Mouse (Mus musculus) hindbrain, postnatal 0 days (tissue): ENCODE measurements around the gene Ppp1r1b. TPM values are rescaled to one million over a fixed set of nuclear protein-coding genes. Genes with fewer than 3 reads are reported as not detected.
A peak's percentile ranks its signal among the peaks of the same experiment; 100 is the strongest.

Experiments used
- ATAC-seq: fragments of 200-750 bp; cut with Nextera tagmentation; 2 replicates; pipeline ENCODE4 v1.8.0; 2017; ENCODE audit warnings: mild to moderate bottlenecking, moderate TSS enrichment, moderate library complexity
- DNase-seq: peaks from one replicate; pipeline ENCODE4 v3.0.0-alpha.2; 2015; ENCODE audit warnings: low spot score
- H3K27ac ChIP-seq: fragments of 300-500 bp; sonication (generic); 2 replicates; pipeline ENCODE4 v1.5.1; 2014; ENCODE audit warnings: mild to moderate bottlenecking
- H3K27me3 ChIP-seq: fragments of 300-500 bp; sonication (generic); 2 replicates; pipeline ENCODE4 v1.6.1; 2014; ENCODE audit warnings: low read length, mixed read lengths; ENCODE audit not compliant: insufficient read depth
- H3K36me3 ChIP-seq: fragments of 300-500 bp; sonication (generic); 2 replicates; pipeline ENCODE4 v1.6.1; 2014; ENCODE audit warnings: low read length, mixed read lengths; ENCODE audit not compliant: insufficient read depth
- H3K4me1 ChIP-seq: fragments of 300-500 bp; sonication (generic); 2 replicates; pipeline ENCODE4 v1.6.1; 2014; ENCODE audit warnings: antibody characterized with exemption, low read length, mixed read lengths; ENCODE audit not compliant: insufficient read depth
- H3K4me2 ChIP-seq: fragments of 300-500 bp; sonication (generic); 2 replicates; pipeline ENCODE4 v1.6.1; 2014; ENCODE audit warnings: low read depth, mild to moderate bottlenecking, low read length, moderate library complexity, mixed read lengths
- H3K4me3 ChIP-seq: fragments of 300-500 bp; sonication (generic); 2 replicates; pipeline ENCODE4 v1.5.1; 2014; ENCODE audit warnings: low read length
- H3K9ac ChIP-seq: fragments of 300-500 bp; sonication (generic); replicated peaks from 2 replicates; pipeline ENCODE4 v1.6.1; 2014; ENCODE audit warnings: mild to moderate bottlenecking, low read length, moderate library complexity, mixed read lengths
- H3K9me3 ChIP-seq: fragments of 300-500 bp; sonication (generic); 2 replicates; pipeline ENCODE4 v1.6.1; 2016; ENCODE audit warnings: low read length, mixed read lengths
- CTCF ChIP-seq: IDR thresholded peaks from 2 replicates; pipeline ENCODE4 v1.5.1; 2016; ENCODE audit warnings: antibody characterized with exemption, control low read depth, low read depth
- WGBS: fragments of 180-500 bp; shearing (Covaris S2); extraction: QIAGEN DNeasy Blood & Tissue Kit; methylation state at CpG from one replicate; pipeline ENCODE4 v1.1.7; 2014; 5-methylcytosine and 5-hydroxymethylcytosine counted together
- polyA plus RNA-seq: library from polyadenylated mRNA; unstranded; fragments of >200 nt; fragmentation: Nextera tagmentation; extraction: Ambion mirVana; gene quantifications from 2 replicates; pipeline ENCODE4 v1.2.1, GENCODE M21; 2015
- total RNA-seq: library from RNA; depleted of rRNA; stranded (reverse); fragments of >200 nt; gene quantifications from 2 replicates; pipeline ENCODE4 v1.2.3, GENCODE M21; 2014; rRNA removed

The Ppp1r1b gene
- total RNA-seq (1.3 and 3.5 TPM in 2 replicates), polyA plus RNA-seq (18.0 and 19.1 TPM in 2 replicates)

DNA sequence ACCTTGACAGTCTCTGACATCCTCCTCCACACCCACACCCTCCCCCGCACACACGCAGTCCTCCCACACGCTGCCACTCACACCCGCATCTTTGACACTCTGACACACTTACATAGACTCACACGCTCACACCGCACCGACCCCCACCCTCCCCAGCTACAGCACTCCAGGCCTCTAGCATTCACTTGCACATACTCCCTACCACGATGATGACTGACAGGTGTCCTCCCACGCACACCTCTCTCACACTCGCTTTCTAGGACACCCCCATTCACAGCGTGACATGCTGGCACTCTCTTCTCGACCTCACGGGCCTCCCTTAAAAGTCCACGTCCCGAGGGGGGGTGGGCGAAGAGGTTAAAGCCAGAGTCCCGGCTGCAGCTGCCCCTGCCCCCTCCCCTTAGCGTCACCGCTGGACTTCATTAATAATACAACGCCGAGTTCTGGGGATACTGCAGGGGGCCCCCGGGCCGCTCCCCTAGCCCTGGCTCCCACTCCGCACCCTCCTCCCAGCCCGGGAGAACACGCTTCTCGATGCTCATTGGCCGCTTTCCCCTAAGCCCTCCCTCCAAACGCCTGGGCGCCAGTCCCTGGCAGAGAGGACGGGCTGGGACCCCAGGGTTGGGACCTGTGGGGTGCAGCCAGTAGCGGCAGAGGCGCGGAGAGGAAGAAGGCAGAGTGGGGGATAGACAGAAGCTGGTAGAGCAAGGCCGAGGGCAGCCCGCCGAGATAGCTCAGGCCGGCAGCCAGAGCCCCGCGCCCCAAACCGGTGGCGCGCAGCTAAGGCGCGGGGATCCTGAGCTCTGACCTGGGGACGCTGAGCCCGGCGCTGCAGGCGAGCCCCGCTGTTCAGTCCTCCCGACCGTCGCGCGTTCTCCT, at the start of gene Ppp1r1b:
TSS of gene Ppp1r1b (plus strand) at position 322 of the 879 bp plus-strand sequence.
- Histone ChIP-seq H3K4me1 (peaks cover 10% of the 10 kb centered on the region; the same call in 1 of the 2 replicates), H3K4me3 (peak within 1 kb of the TSS; percentile 53), H3K9me3 (no peaks in the 10 kb centered on the region), H3K36me3 (no peaks in the 10 kb centered on the region), H3K27me3 (peaks cover 30% of the 10 kb centered on the region), H3K9ac (peak within 1 kb of the TSS; percentile 55), H3K27ac (no peak within 1 kb of the TSS), H3K4me2 (peak within 1 kb of the TSS; percentile 94)
- under 1% methylated on average over 55 of the region's 55 CpGs for WGBS
- ATAC-seq = peak; percentile 56; the same call in 1 of the 2 replicates
- DNase-seq = peak; percentile 62
- no peak for TF ChIP-seq CTCF

- Histone ChIP-seq H3K36me3 (no peaks in the 10 kb centered on the region), H3K4me2 (no peak overlapping the region), H3K4me3 (no peak overlapping the region), H3K4me1 (peaks cover 26% of the 10 kb centered on the region), H3K27me3 (no peaks in the 10 kb centered on the region), H3K9me3 (no peaks in the 10 kb centered on the region), H3K27ac (no peak overlapping the region), H3K9ac (no peak overlapping the region)
- DNase-seq (peak; percentile 49), ATAC-seq (no peak)
- 7% methylated on average over 10 of the region's 10 CpGs for WGBS
- no peak for TF ChIP-seq CTCF
These were observed 49.6 kb upstream of the Ppp1r1b start for GRCm38 (mm10) chr11:98298484-98299205.

DNA sequence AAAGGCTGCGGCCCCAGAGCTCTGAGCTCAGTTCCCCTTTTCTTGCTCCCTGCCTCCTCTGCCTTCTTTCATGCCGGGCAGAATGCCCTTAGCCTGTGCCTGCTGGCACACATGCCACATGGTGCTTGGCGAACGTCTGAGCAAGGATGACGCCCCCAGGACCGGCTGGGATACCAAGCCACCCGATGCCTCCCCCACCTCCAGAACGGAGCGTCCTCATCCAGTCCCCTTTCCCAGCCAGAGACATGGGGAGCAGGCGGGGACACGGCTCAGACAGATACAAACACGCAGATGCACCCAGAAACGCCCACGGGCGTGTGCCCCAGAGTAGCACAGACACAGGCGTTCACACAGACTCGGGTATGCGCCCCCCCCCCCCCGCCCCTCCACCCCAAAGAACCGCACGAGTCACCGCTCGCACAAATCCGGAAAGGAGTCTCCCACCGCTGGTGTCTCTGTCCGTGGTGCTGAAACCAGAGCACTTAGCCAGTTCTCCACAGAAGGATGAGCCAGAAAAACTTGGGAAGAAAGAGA, 34.3 kb upstream of the Ppp1r1b start:
- H3K27ac ChIP-seq = no peak overlapping the region
- under 1% methylated on average over 26 of the region's 26 CpGs for WGBS
- no peaks in the 10 kb centered on the region for H3K9me3 ChIP-seq
- no peak for TF ChIP-seq CTCF
- H3K9ac ChIP-seq = no peak overlapping the region
- H3K36me3 ChIP-seq = no peaks in the 10 kb centered on the region
- H3K4me3 ChIP-seq = peak overlapping the region; percentile 14
- H3K27me3 ChIP-seq = peaks cover 33% of the 10 kb centered on the region
- 0 out of 2 replicates have a peak, but pooled peaks have one; percentile 35 for ATAC-seq
- peaks cover 8% of the 10 kb centered on the region; the same call in 1 of the 2 replicates for H3K4me1 ChIP-seq
- peak overlapping the region; percentile 21 for H3K4me2 ChIP-seq
- peak; percentile 73 for DNase-seq

- WGBS = 5% methylated on average over 7 of the region's 7 CpGs
These were observed 30.7 kb upstream of the Ppp1r1b start for GRCm38 (mm10) chr11:98317479-98317878.

GRCm38 (mm10) chr11:98318421-98319116, 29.6 kb upstream of the Ppp1r1b start:
- peak overlapping the region; percentile 25 for H3K4me2 ChIP-seq
- ATAC-seq (no peak), DNase-seq (no peak)
- no peak overlapping the region for H3K4me3 ChIP-seq
- no peaks in the 10 kb centered on the region for H3K9me3 ChIP-seq
- WGBS = 2% methylated on average over 14 of the region's 14 CpGs
- H3K4me1 ChIP-seq = peaks cover 13% of the 10 kb centered on the region; the same call in 1 of the 2 replicates
- peak overlapping the region; percentile 48 for H3K27ac ChIP-seq
- no peak for TF ChIP-seq CTCF
- H3K27me3 ChIP-seq = peaks cover 47% of the 10 kb centered on the region
- no peak overlapping the region for H3K9ac ChIP-seq
- no peaks in the 10 kb centered on the region for H3K36me3 ChIP-seq

More at GRCm38 (mm10) chr11:98317479-98317878, 30.7 kb upstream of the Ppp1r1b start:
- no peak overlapping the region for H3K9ac ChIP-seq
- DNase-seq = no peak
- no peak for ATAC-seq
- no peak overlapping the region for H3K4me2 ChIP-seq
- no peak overlapping the region for H3K27ac ChIP-seq
- H3K9me3 ChIP-seq = no peaks in the 10 kb centered on the region
- H3K4me3 ChIP-seq = no peak overlapping the region
- peaks cover 13% of the 10 kb centered on the region; the same call in 1 of the 2 replicates for H3K4me1 ChIP-seq
- no peak for TF ChIP-seq CTCF
- no peaks in the 10 kb centered on the region for H3K36me3 ChIP-seq
- peaks cover 39% of the 10 kb centered on the region for H3K27me3 ChIP-seq

- no peaks in the 10 kb centered on the region for H3K36me3 ChIP-seq
- DNase-seq (no peak), ATAC-seq (no peak)
- WGBS = 1% methylated on average over 15 of the region's 15 CpGs
- no peaks in the 10 kb centered on the region for H3K9me3 ChIP-seq
- H3K4me1 ChIP-seq = peaks cover 9% of the 10 kb centered on the region; the same call in 1 of the 2 replicates
- no peak overlapping the region for H3K4me3 ChIP-seq
- no peak for TF ChIP-seq CTCF
- H3K9ac ChIP-seq = no peak overlapping the region
- peak overlapping the region; percentile 48 for H3K27ac ChIP-seq
- H3K27me3 ChIP-seq = peaks cover 52% of the 10 kb centered on the region
- H3K4me2 ChIP-seq = peak overlapping the region; percentile 25
These were observed 29.1 kb upstream of the Ppp1r1b start for GRCm38 (mm10) chr11:98319120-98319519.
